Mouse (Mus musculus) embryonic fibroblast, embryonic 13.5 days (primary cell): Measurements from ENCODE around the gene Eapp.

ENCODE experiments used
- CTCF ChIP-seq: IDR thresholded peaks from 2 replicates; pipeline ENCODE4 v1.5.1; 2011; ENCODE audit warnings: mild to moderate bottlenecking, control low read depth, low read length, moderate library complexity, borderline replicate concordance; ENCODE audit not compliant: insufficient read depth
- POLR2A ChIP-seq: IDR thresholded peaks from 2 replicates; pipeline ENCODE4 v1.6.1; 2011; ENCODE audit warnings: low read depth, mild to moderate bottlenecking, control low read depth, low read length, moderate library complexity

DNA sequence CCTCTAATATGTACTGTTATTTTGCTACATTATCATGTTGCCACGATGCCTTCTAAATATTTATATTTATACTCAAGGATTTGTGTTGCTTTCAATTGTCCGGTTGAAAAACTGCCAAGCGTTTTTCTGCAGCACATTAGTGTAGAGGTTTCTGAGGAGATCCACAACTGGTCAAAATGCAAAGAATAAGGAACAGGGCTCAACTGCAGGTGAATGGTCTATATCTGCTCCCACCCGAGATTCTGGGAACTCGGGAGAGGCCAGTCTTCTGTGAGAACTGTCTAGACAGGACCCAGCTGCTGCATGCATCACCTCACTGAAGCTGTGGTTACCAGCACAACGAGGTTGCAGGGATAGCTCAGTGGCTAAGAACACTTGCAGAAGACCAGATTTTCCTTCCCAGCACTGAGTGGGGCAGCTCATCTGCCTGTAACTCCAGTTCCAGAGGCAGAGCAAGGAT, 2.1 kb upstream of the Eapp start:
- no peak for TF ChIP-seq CTCF
- TF ChIP-seq POLR2A = peak; percentile 77; the same call in 1 of the 2 replicates
